Mouse (Mus musculus): Measurements from ENCODE around the gene Lca5l. TPM values are rescaled to one million over a fixed set of nuclear protein-coding genes. Genes with fewer than 3 reads are reported as not detected.

Gene Lca5l
- polyA plus RNA-seq, 1 experiment, result 3.5 TPM

DNA sequence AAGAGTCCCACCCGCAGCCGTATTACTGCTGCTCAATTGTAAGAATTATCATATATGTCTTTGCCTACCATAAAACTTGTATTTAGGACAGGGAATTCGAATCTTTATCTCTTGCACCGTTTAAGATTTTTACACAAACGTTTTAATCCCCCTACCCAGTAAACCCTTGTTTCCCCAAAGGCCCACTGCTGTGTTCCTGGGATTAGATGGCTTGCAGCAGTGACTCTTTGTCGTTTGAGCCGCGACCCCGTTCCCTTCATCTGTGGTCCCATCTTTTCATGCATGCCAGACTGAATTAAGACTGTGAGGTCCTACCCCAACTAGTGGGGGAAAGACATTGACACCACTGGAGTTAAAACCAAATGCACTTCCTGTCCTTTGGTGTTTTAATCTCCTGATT is 63.6 kb downstream of the Lca5l start:
- TF ChIP-seq CTCF (IDR thresholded peaks at IDR 0.05; ENCODE audit: extremely low read depth, insufficient read depth, low read length) (no peak), POLR2A (IDR thresholded peaks at IDR 0.05; ENCODE audit: extremely low read depth, insufficient read depth, low read length) (no peak)
- Histone ChIP-seq H3K27ac (ENCODE audit: insufficient read depth, low read length) (peak overlapping the region; percentile 96), H3K4me1 (ENCODE audit: control insufficient read depth, insufficient read depth, low read length) (peaks cover 3% of the 10 kb centered on the region), H3K4me3 (ENCODE audit: insufficient read depth, low read length) (peak overlapping the region; percentile 76)

DNA sequence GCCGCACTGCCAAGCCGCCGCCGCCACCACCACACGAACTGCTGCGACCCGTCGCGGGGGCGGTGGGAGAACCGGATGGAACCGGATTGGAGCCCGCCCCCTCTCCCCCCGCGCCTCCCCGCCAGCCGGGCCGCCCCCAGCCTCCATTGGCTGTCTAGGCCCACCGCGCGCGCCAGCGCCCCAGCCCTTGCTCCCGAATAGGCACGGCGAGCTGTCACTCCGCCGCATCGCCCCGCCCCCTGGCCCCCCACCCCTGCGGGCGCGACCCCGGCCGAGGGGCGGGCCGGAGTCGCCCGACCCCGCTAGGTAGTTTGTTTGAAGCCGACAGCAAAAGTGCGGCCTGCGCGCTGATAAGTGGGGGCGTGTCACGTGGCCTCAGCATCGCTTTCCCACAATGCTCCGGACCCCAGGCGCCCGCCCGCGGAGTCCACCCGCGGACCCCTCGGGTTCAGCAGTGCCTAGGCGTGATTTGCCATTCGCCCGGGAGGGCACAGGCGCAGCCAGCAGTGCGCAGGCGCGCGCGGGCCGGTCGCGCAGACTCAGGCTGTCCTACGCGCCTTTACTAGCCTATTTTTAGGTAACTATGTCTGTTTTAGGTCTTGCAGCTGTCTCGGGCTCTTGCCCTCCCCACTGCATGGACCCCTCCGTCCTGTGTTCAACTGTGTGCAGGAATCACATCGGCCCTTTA is 64.3 kb downstream of the Lca5l start, which contains the start of gene Hmgn1:
Gene Hmgn1 (minus strand): TSS at position 73 of the 688 bp plus-strand sequence.
- H3K27ac ChIP-seq (ENCODE audit: insufficient read depth, low read length), result peak within 1 kb of the TSS; percentile 99
- peak within 1 kb of the TSS; percentile 76 for H3K4me3 ChIP-seq (ENCODE audit: insufficient read depth, low read length)
- TF ChIP-seq POLR2A (IDR thresholded peaks at IDR 0.05; ENCODE audit: extremely low read depth, insufficient read depth, low read length) (peak; percentile 90), CTCF (IDR thresholded peaks at IDR 0.05; ENCODE audit: extremely low read depth, insufficient read depth, low read length) (no peak)
- H3K4me1 ChIP-seq (ENCODE audit: control insufficient read depth, insufficient read depth, low read length), result peaks cover 3% of the 10 kb centered on the region

GRCm38 (mm10) chr16:96127288-96127656 is 64.8 kb downstream of the Lca5l start:
- peak overlapping the region; percentile 99 for H3K27ac ChIP-seq (ENCODE audit: insufficient read depth, low read length)
- peaks cover 3% of the 10 kb centered on the region for H3K4me1 ChIP-seq (ENCODE audit: control insufficient read depth, insufficient read depth, low read length)
- TF ChIP-seq POLR2A (IDR thresholded peaks at IDR 0.05; ENCODE audit: extremely low read depth, insufficient read depth, low read length) (no peak), CTCF (IDR thresholded peaks at IDR 0.05; ENCODE audit: extremely low read depth, insufficient read depth, low read length) (no peak)
- peak overlapping the region; percentile 76 for H3K4me3 ChIP-seq (ENCODE audit: insufficient read depth, low read length)

- peaks cover 3% of the 10 kb centered on the region for H3K4me1 ChIP-seq (ENCODE audit: control insufficient read depth, insufficient read depth, low read length)
- no peak for TF ChIP-seq POLR2A (IDR thresholded peaks at IDR 0.05; ENCODE audit: extremely low read depth, insufficient read depth, low read length)
- no peak for TF ChIP-seq CTCF (IDR thresholded peaks at IDR 0.05; ENCODE audit: extremely low read depth, insufficient read depth, low read length)
- H3K4me3 ChIP-seq (ENCODE audit: insufficient read depth, low read length), result peak overlapping the region; percentile 76
- no peak overlapping the region for H3K27ac ChIP-seq (ENCODE audit: insufficient read depth, low read length)
Observed at GRCm38 (mm10) chr16:96126684-96127171, 65.3 kb downstream of the Lca5l start.

DNA sequence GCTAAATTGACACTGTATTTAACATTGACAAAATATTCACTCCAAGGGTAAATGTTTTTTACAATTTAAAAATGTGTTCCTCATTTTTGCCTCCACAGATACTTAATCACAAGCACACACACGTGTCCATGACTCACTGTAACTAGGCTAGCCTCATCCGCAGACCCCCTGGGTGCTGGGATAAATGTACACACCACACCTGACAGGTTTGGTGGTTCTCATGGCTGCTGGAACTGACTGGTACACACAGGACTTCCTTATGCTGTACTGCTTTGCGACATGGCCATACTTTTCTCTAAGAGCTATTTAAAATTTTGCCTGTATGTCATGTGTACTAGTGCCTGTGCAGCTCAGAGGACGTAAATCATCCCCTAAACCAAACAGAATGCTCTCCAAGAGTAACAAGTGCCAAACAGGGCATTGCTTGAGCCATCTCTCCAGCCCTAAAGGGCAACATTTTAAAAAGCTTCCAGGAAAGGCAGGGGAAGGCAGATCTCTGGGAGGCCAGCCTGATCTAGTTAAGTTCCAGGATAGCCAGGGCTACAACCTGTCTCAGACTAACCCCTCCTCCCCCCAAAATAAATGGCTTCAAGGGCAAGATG is 71.9 kb downstream of the Lca5l start:
- Histone ChIP-seq H3K4me1 (ENCODE audit: control insufficient read depth, insufficient read depth, low read length) (no peaks in the 10 kb centered on the region), H3K27ac (ENCODE audit: insufficient read depth, low read length) (no peak overlapping the region), H3K4me3 (ENCODE audit: insufficient read depth, low read length) (no peak overlapping the region)
- TF ChIP-seq POLR2A (IDR thresholded peaks at IDR 0.05; ENCODE audit: extremely low read depth, insufficient read depth, low read length) (no peak), CTCF (IDR thresholded peaks at IDR 0.05; ENCODE audit: extremely low read depth, insufficient read depth, low read length) (no peak)

DNA sequence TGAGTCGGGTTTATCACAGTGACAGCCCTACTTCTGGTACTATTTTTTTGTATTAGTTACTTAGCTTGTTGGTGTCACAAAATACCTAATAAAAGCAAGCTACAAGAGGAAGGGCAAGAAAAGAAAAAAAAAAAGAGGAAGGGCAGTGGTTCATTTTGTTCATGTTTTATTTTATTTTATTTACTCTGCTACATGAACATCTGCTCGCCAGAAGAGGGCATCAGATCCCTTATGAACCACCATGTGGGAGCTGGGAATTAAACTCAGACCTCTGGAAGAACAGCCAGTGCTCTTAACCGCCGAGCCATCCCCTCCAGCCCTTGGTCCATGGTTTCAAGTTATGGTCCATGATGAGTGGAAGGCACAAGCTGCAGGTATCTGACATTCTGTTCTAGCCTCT is 77.3 kb downstream of the Lca5l start:
- Histone ChIP-seq H3K27ac (ENCODE audit: insufficient read depth, low read length) (no peak overlapping the region), H3K4me3 (ENCODE audit: insufficient read depth, low read length) (no peak overlapping the region), H3K4me1 (ENCODE audit: control insufficient read depth, insufficient read depth, low read length) (no peaks in the 10 kb centered on the region)
- TF ChIP-seq POLR2A (IDR thresholded peaks at IDR 0.05; ENCODE audit: extremely low read depth, insufficient read depth, low read length) (no peak), CTCF (IDR thresholded peaks at IDR 0.05; ENCODE audit: extremely low read depth, insufficient read depth, low read length) (no peak)

- no peak for TF ChIP-seq CTCF (IDR thresholded peaks at IDR 0.05; ENCODE audit: extremely low read depth, insufficient read depth, low read length)
- no peak for TF ChIP-seq POLR2A (IDR thresholded peaks at IDR 0.05; ENCODE audit: extremely low read depth, insufficient read depth, low read length)
- no peak overlapping the region for H3K4me3 ChIP-seq (ENCODE audit: insufficient read depth, low read length)
- no peaks in the 10 kb centered on the region for H3K4me1 ChIP-seq (ENCODE audit: control insufficient read depth, insufficient read depth, low read length)
- no peak overlapping the region for H3K27ac ChIP-seq (ENCODE audit: insufficient read depth, low read length)
Observed at GRCm38 (mm10) chr16:96112769-96113168, 79.3 kb downstream of the Lca5l start.

GRCm38 (mm10) chr16:96110655-96111345 is 81.3 kb downstream of the Lca5l start:
- Histone ChIP-seq H3K27ac (ENCODE audit: insufficient read depth, low read length) (no peak overlapping the region), H3K4me1 (ENCODE audit: control insufficient read depth, insufficient read depth, low read length) (no peaks in the 10 kb centered on the region)

DNA sequence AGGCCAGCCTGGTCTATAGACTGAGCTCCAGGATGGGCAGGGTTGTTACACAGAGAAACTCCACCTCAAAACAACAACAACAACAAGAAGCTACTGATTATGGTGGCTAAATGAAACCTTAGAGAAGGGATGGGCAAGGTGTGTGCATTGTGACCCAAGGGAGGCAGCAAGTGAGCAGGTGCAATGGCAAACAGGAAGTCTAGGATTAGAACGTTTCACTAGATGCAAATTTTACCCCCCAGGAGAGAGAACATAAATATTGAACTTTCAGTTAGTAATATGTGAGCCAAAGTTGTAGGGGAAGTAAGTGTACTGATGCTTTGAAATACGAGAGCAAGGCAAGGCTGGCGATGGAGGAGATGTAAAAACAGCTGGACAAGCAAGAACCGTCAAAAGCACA is 82.4 kb downstream of the Lca5l start:
- H3K4me3 ChIP-seq (ENCODE audit: insufficient read depth, low read length), result no peak overlapping the region

More at GRCm38 (mm10) chr16:96110655-96111345, 81.3 kb downstream of the Lca5l start:
- TF ChIP-seq CTCF (IDR thresholded peaks at IDR 0.05; ENCODE audit: extremely low read depth, insufficient read depth, low read length) (no peak), POLR2A (IDR thresholded peaks at IDR 0.05; ENCODE audit: extremely low read depth, insufficient read depth, low read length) (no peak)
- no peak overlapping the region for H3K4me3 ChIP-seq (ENCODE audit: insufficient read depth, low read length)

More for the DNA sequence above, 82.4 kb downstream of the Lca5l start:
- no peak for TF ChIP-seq POLR2A (IDR thresholded peaks at IDR 0.05; ENCODE audit: extremely low read depth, insufficient read depth, low read length)
- no peak for TF ChIP-seq CTCF (IDR thresholded peaks at IDR 0.05; ENCODE audit: extremely low read depth, insufficient read depth, low read length)
- H3K4me1 ChIP-seq (ENCODE audit: control insufficient read depth, insufficient read depth, low read length), result no peaks in the 10 kb centered on the region
- H3K27ac ChIP-seq (ENCODE audit: insufficient read depth, low read length), result no peak overlapping the region

Other genes starting within 250 kb of the Lca5l start
- gene Psmg1, start 201.3 kb downstream of the Lca5l start, polyA plus RNA-seq (2012; rRNA removed), result 22.0 and 23.2 TPM in 2 replicates
- gene Brwd1, start 109.7 kb downstream of the Lca5l start, polyA plus RNA-seq (2012; rRNA removed), result 94.2 and 95.0 TPM in 2 replicates
- gene Hmgn1, start 64.5 kb downstream of the Lca5l start, polyA plus RNA-seq (2012; rRNA removed), result 70.3 and 75.2 TPM in 2 replicates
- gene Wrb, start 46.9 kb downstream of the Lca5l start, polyA plus RNA-seq (2012; rRNA removed), result 79.6 and 93.2 TPM in 2 replicates
- 2.5 and 5.2 TPM in 2 replicates for gene Sh3bgr, start 8.2 kb upstream of the Lca5l start, polyA plus RNA-seq (2012; rRNA removed)
- gene B3galt5, start 43.5 kb upstream of the Lca5l start, polyA plus RNA-seq (2012; rRNA removed), result 14.6 and 15.3 TPM in 2 replicates

Data from cortical plate, adult 2 months (tissue).